Mouse (Mus musculus) spleen, postnatal 36 days (tissue): Measurements from ENCODE around the gene Mical3.

ENCODE experiments used
- DNase-seq, 2 experiments: peaks; one replicate each; pipeline ENCODE4 v3.0.0; 2022; ENCODE audit warnings: low spot score in 2 of 2, mixed read lengths in 1 of 2

Gene Mical3

GRCm38 (mm10) chr6:121109181-121109981 is 21.4 kb downstream of the Mical3 start:
- DNase-seq, result peak in 1 of 2 experiments; percentile 17

GRCm38 (mm10) chr6:121108075-121108474 is 22.7 kb downstream of the Mical3 start:
- no peak for DNase-seq

- DNase-seq, result no peak
These were observed 23.9 kb downstream of the Mical3 start for GRCm38 (mm10) chr6:121106711-121107405.

GRCm38 (mm10) chr6:121105726-121106125 is 25.1 kb downstream of the Mical3 start:
- DNase-seq, result no peak

GRCm38 (mm10) chr6:121103406-121104171 is 27.2 kb downstream of the Mical3 start:
- DNase-seq, result no peak

GRCm38 (mm10) chr6:121102941-121103340 is 27.9 kb downstream of the Mical3 start:
- no peak for DNase-seq

GRCm38 (mm10) chr6:121102084-121102483 is 28.7 kb downstream of the Mical3 start:
- DNase-seq, result no peak

GRCm38 (mm10) chr6:121101201-121101600 is 29.6 kb downstream of the Mical3 start:
- peak in 1 of 2 experiments; percentile 32 for DNase-seq

- DNase-seq, result no peak
These were observed 31.0 kb downstream of the Mical3 start for GRCm38 (mm10) chr6:121099831-121100230.

GRCm38 (mm10) chr6:121099228-121099608 is 31.6 kb downstream of the Mical3 start:
- DNase-seq, result no peak

GRCm38 (mm10) chr6:121098511-121099227 is 32.1 kb downstream of the Mical3 start:
- DNase-seq, result no peak

- DNase-seq, result no peak
These were observed 32.7 kb downstream of the Mical3 start for GRCm38 (mm10) chr6:121098109-121098508.

- no peak for DNase-seq
These were observed 33.9 kb downstream of the Mical3 start for GRCm38 (mm10) chr6:121096862-121097261.

GRCm38 (mm10) chr6:121096390-121096789 is 34.4 kb downstream of the Mical3 start:
- DNase-seq, result no peak

GRCm38 (mm10) chr6:121093662-121094408 is 37.0 kb downstream of the Mical3 start:
- DNase-seq, result peak; percentile 62 to 76

GRCm38 (mm10) chr6:121090786-121091185 is 40.0 kb downstream of the Mical3 start:
- no peak for DNase-seq

- no peak for DNase-seq
These were observed 43.1 kb downstream of the Mical3 start for GRCm38 (mm10) chr6:121087586-121088245.

GRCm38 (mm10) chr6:121087127-121087526 is 43.7 kb downstream of the Mical3 start:
- DNase-seq, result no peak

GRCm38 (mm10) chr6:121086226-121086625 is 44.6 kb downstream of the Mical3 start:
- DNase-seq, result no peak

- peak in 1 of 2 experiments; percentile 46 for DNase-seq
These were observed 46.7 kb downstream of the Mical3 start for GRCm38 (mm10) chr6:121084050-121084480.
